10 mouse cellular contexts compared by ENCODE assay signal in genomic region chr6:116265603-116266002, GRCm38 (mm10). TPM values are rescaled to one million over a fixed set of nuclear protein-coding genes. Genes with fewer than 3 reads are reported as not detected.
DNase-seq lines count a peak whose midpoint lies in the region; ATAC-seq and TF ChIP-seq lines count a peak whose summit lies in the region.
"Had no signal": no experiment of that assay in that cellular context is flagged by ENCODE, and none has a peak within 500 bp of the region (broad histone marks: within the 10 kb centered on the region; RNA-seq: fewer than 3 reads in every experiment).

No protein-coding gene starts in this region.

- no peak overlapping the region for H3K9ac ChIP-seq in lung, embryonic 15.5 days
- no peak overlapping the region for H3K9ac ChIP-seq in forebrain, embryonic 13.5 days
- no peak overlapping the region for H3K9ac ChIP-seq in liver, embryonic 14.5 days (replicated peaks)
- H3K9ac ChIP-seq in intestine, embryonic 15.5 days, result no peak overlapping the region

- no peaks in the 10 kb centered on the region for H3K9me3 ChIP-seq in lung, embryonic 15.5 days
- no peaks in the 10 kb centered on the region for H3K9me3 ChIP-seq in forebrain, embryonic 13.5 days (replicated peaks)
- no peaks in the 10 kb centered on the region for H3K9me3 ChIP-seq in liver, embryonic 14.5 days (ENCODE audit: control insufficient read depth, low read length)
- no peaks in the 10 kb centered on the region for H3K9me3 ChIP-seq in intestine, embryonic 15.5 days

- no peak for TF ChIP-seq EP300 in liver, embryonic 14.5 days (IDR thresholded peaks at IDR 0.05; ENCODE audit: low read depth)

- H3K27me3 ChIP-seq in lung, embryonic 15.5 days, result no peaks in the 10 kb centered on the region
- H3K27me3 ChIP-seq in forebrain, embryonic 13.5 days, result no peaks in the 10 kb centered on the region
- no peaks in the 10 kb centered on the region for H3K27me3 ChIP-seq in liver, embryonic 14.5 days (ENCODE audit: control insufficient read depth, insufficient read depth, low read length)
- H3K27me3 ChIP-seq in myocyte (ENCODE audit: control insufficient read depth, insufficient read depth, insufficient read length), result no peaks in the 10 kb centered on the region
- no peaks in the 10 kb centered on the region for H3K27me3 ChIP-seq in intestine, embryonic 15.5 days (replicated peaks)

- H3K36me3 ChIP-seq in lung, embryonic 15.5 days, result peaks cover 8% of the 10 kb centered on the region; the same call in 1 of the 2 replicates
- peaks cover 15% of the 10 kb centered on the region; the same call in 1 of the 2 replicates for H3K36me3 ChIP-seq in forebrain, embryonic 13.5 days (ENCODE audit: poor library complexity, severe bottlenecking)
- H3K36me3 ChIP-seq in liver, embryonic 14.5 days (replicated peaks; ENCODE audit: control insufficient read depth, insufficient read depth, low read depth), result no peaks in the 10 kb centered on the region; the same call in 1 of the 2 replicates
- peaks cover 5% of the 10 kb centered on the region for H3K36me3 ChIP-seq in myocyte (ENCODE audit: control insufficient read depth, insufficient read depth)
- peaks cover 9% of the 10 kb centered on the region; the same call in 1 of the 2 replicates for H3K36me3 ChIP-seq in intestine, embryonic 15.5 days

- WGBS in lung, embryonic 15.5 days, result 61% methylated on average over 4 of the region's 4 CpGs
- WGBS in forebrain, embryonic 13.5 days, result 46% methylated on average over 4 of the region's 4 CpGs
- WGBS in liver, embryonic 14.5 days (ENCODE audit: insufficient replicate concordance), result 77% methylated on average over 4 of the region's 4 CpGs
- WGBS in intestine, embryonic 15.5 days, result 73% methylated on average over 4 of the region's 4 CpGs

- ATAC-seq in lung, embryonic 15.5 days (ENCODE audit: borderline replicate concordance, extremely low read depth, low FRiP score, low TSS enrichment), result no peak
- ATAC-seq in forebrain, embryonic 13.5 days, result no peak
- ATAC-seq in liver, embryonic 14.5 days (ENCODE audit: insufficient read depth), result no peak
- no peak for ATAC-seq in intestine, embryonic 15.5 days

- no peak for DNase-seq in lung, postnatal 10 days
- no peak for DNase-seq in liver, embryonic 14.5 days (ENCODE audit: low read depth in 3 of 3, low spot score in 3 of 3)
- no peak for DNase-seq in layer of hippocampus, postnatal 10 days (ENCODE audit: low spot score in 2 of 2)
- no peak for DNase-seq in frontal cortex, adult 2 months (ENCODE audit: extremely low spot score in 1 of 2, low spot score in 1 of 2)
- DNase-seq: cerebellum, adult 9-11 months; gastrocnemius, postnatal 25 days had no signal

- H3K4me3 ChIP-seq in lung, embryonic 15.5 days, result no peak overlapping the region
- H3K4me3 ChIP-seq in forebrain, embryonic 13.5 days, result no peak overlapping the region
- H3K4me3 ChIP-seq in liver, embryonic 14.5 days (ENCODE audit: insufficient read depth in 1 of 2, low read depth in 2 of 2, low read length in 2 of 2), result peak overlapping the region in 1 of 2 experiments; percentile 11; a peak in 1 of 4 replicates
- no peak overlapping the region for H3K4me3 ChIP-seq in myocyte
- H3K4me3 ChIP-seq in intestine, embryonic 15.5 days (replicated peaks), result no peak overlapping the region

- no peaks in the 10 kb centered on the region for H3K79me2 ChIP-seq in myocyte (ENCODE audit: control insufficient read depth, insufficient read depth)

- no peak overlapping the region for H3ac ChIP-seq in myocyte (ENCODE audit: control insufficient read depth, insufficient read length)

- H3K4me1 ChIP-seq in lung, embryonic 15.5 days, result peaks cover 12% of the 10 kb centered on the region; the same call in 1 of the 2 replicates
- peaks cover 21% of the 10 kb centered on the region for H3K4me1 ChIP-seq in forebrain, embryonic 13.5 days
- peaks cover 18 to 20% of the 10 kb centered on the region in 2 experiments for H3K4me1 ChIP-seq in liver, embryonic 14.5 days (replicated peaks; ENCODE audit: control insufficient read depth in 2 of 2, insufficient read depth in 2 of 2, low read length in 1 of 2)
- no peaks in the 10 kb centered on the region for H3K4me1 ChIP-seq in intestine, embryonic 15.5 days (replicated peaks)

- TF ChIP-seq CTCF in liver, embryonic 14.5 days (IDR thresholded peaks at IDR 0.05; ENCODE audit: low read depth), result no peak

- no peak for TF ChIP-seq POLR2A in myocyte (IDR thresholded peaks at IDR 0.05; ENCODE audit: insufficient read length, low read depth)

- H3K27ac ChIP-seq in lung, embryonic 15.5 days, result no peak overlapping the region
- peak overlapping the region; percentile 78; the same call in 1 of the 2 replicates for H3K27ac ChIP-seq in forebrain, embryonic 13.5 days
- H3K27ac ChIP-seq in liver, embryonic 14.5 days, result no peak overlapping the region
- H3K27ac ChIP-seq in intestine, embryonic 15.5 days, result no peak overlapping the region

- H3K4me2 ChIP-seq in lung, embryonic 15.5 days, result 0 out of 2 replicates have a peak overlapping the region, but pooled peaks have one; percentile 6
- H3K4me2 ChIP-seq in forebrain, embryonic 13.5 days, result peak overlapping the region; percentile 71
- peak overlapping the region; percentile 93 for H3K4me2 ChIP-seq in liver, embryonic 14.5 days (ENCODE audit: low read depth)
- peak overlapping the region; percentile 76 for H3K4me2 ChIP-seq in myocyte (ENCODE audit: low read depth)
- no peak overlapping the region for H3K4me2 ChIP-seq in intestine, embryonic 15.5 days (replicated peaks)

TF ChIP-seq in myocyte, 11 proteins besides CTCF, POLR2A, EP300 and RAD21:
- TF ChIP-seq MYOD1 (IDR thresholded peaks at IDR 0.05; ENCODE audit: control insufficient read depth in 1 of 3, insufficient read length in 2 of 3, low read depth in 2 of 3) (no peak), SRF (IDR thresholded peaks at IDR 0.05; ENCODE audit: control insufficient read depth, insufficient read length, low read depth) (no peak), CEBPB (IDR thresholded peaks at IDR 0.05; ENCODE audit: insufficient read depth, poor library complexity, severe bottlenecking) (no peak), REST (IDR thresholded peaks at IDR 0.05; ENCODE audit: insufficient read depth, insufficient read length) (no peak), MAX (IDR thresholded peaks at IDR 0.05; ENCODE audit: low read depth) (no peak), TCF12 (IDR thresholded peaks at IDR 0.05; ENCODE audit: insufficient read depth, poor library complexity, severe bottlenecking) (no peak), USF1 (IDR thresholded peaks at IDR 0.05; ENCODE audit: low read depth) (no peak), TCF3 (IDR thresholded peaks at IDR 0.05; ENCODE audit: insufficient read length, low read depth) (no peak), MYOG (IDR thresholded peaks at IDR 0.05; ENCODE audit: control insufficient read depth in 1 of 3, insufficient read depth in 1 of 3, insufficient read length in 2 of 3, low read depth in 2 of 3) (no peak), E2F4 (IDR thresholded peaks at IDR 0.05; ENCODE audit: insufficient read depth) (no peak), POLR2AphosphoS2 (IDR thresholded peaks at IDR 0.05; ENCODE audit: insufficient read length, low read depth) (no peak)
TF ChIP-seq in myocyte: peak in this region for 0.

RNA-seq across cellular contexts. Expression of gene Zfand4, which starts 1.6 kb away (rescaled TPM):
- 6.3 and 6.5 TPM in 2 replicates for polyA plus RNA-seq in lung, embryonic 15.5 days (2015; fragmentation: Nextera tagmentation; extraction: Ambion mirVana)
- polyA plus RNA-seq in forebrain, embryonic 13.5 days (2015; fragmentation: Nextera tagmentation; extraction: Ambion mirVana), result 10.1 and 10.4 TPM in 2 replicates
- polyA plus RNA-seq in liver, embryonic 14.5 days (2012; rRNA removed), result 2.3 and 3.2 TPM in 2 replicates
- 4.4 and 6.3 TPM in 2 replicates for polyA plus RNA-seq in liver, embryonic 14.5 days (2014; fragmentation: Nextera tagmentation; extraction: Ambion mirVana)
- 2.1 TPM for polyA plus RNA-seq in myocyte (2012; fragmentation: generic; extraction: Trizol)
- total RNA-seq in layer of hippocampus, postnatal 10 days (2021), result 1 to 10 TPM; 7.2 to 8.8 TPM
- 3.8 and 4.7 TPM in 2 replicates for polyA plus RNA-seq in intestine, embryonic 15.5 days (2015; fragmentation: Nextera tagmentation; extraction: Ambion mirVana)
- polyA plus RNA-seq in frontal cortex, adult 2 months (2012; rRNA removed), result 5.6 and 6.4 TPM in 2 replicates

RNA-seq across cellular contexts. Expression of gene Washc2, which starts 57.8 kb away (rescaled TPM):
- polyA plus RNA-seq in lung, embryonic 15.5 days (2015; fragmentation: Nextera tagmentation; extraction: Ambion mirVana), result 38.7 and 41.9 TPM in 2 replicates
- polyA plus RNA-seq in forebrain, embryonic 13.5 days (2015; fragmentation: Nextera tagmentation; extraction: Ambion mirVana), result 51.8 and 55.3 TPM in 2 replicates
- polyA plus RNA-seq in liver, embryonic 14.5 days (2012; rRNA removed), result 15.4 and 15.7 TPM in 2 replicates
- polyA plus RNA-seq in liver, embryonic 14.5 days (2014; fragmentation: Nextera tagmentation; extraction: Ambion mirVana), result 8.6 and 9.8 TPM in 2 replicates
- 22.6 TPM for polyA plus RNA-seq in myocyte (2012; fragmentation: generic; extraction: Trizol)
- 10 to 100 TPM; 75.9 to 82.0 TPM for total RNA-seq in layer of hippocampus, postnatal 10 days (2021)
- polyA plus RNA-seq in intestine, embryonic 15.5 days (2015; fragmentation: Nextera tagmentation; extraction: Ambion mirVana), result 48.7 and 53.7 TPM in 2 replicates
- 124 and 134 TPM in 2 replicates for polyA plus RNA-seq in frontal cortex, adult 2 months (2012; rRNA removed)
